Mouse (Mus musculus): ENCODE data around the gene Rerg.

- peak; percentile 67 for TF ChIP-seq CTCF (IDR thresholded peaks at IDR 0.05; ENCODE audit: extremely low read depth, insufficient read depth, low read length)
- no peak for TF ChIP-seq POLR2A (IDR thresholded peaks at IDR 0.05; ENCODE audit: extremely low read depth, insufficient read depth, low read length)
Observed at GRCm38 (mm10) chr6:137192063-137192462, 21.8 kb upstream of the Rerg start.

All from cortical plate, adult 2 months (tissue).